Mouse (Mus musculus): ENCODE results near the gene Mpp3. TPM values are rescaled to one million over a fixed set of nuclear protein-coding genes. Genes with fewer than 3 reads are reported as not detected.

Gene Mpp3
- polyA plus RNA-seq, 2 experiments, result 4.9 to 15.7 TPM

GRCm38 (mm10) chr11:102053183-102053582 lies 24.9 kb upstream of the Mpp3 start:
- no peak overlapping the region for H3K9ac ChIP-seq (ENCODE audit: low read depth, low read length, severe bottlenecking)
- TF ChIP-seq POLR2A (IDR thresholded peaks at IDR 0.05; ENCODE audit: borderline replicate concordance, extremely low read depth, insufficient read depth, insufficient read length), result no peak
- ATAC-seq (ENCODE audit: low FRiP score, low read depth), result no peak
- 63% methylated on average over 7 of the region's 7 CpGs for WGBS
- no peaks in the 10 kb centered on the region; the same call in 1 of the 2 replicates for H3K36me3 ChIP-seq (ENCODE audit: control insufficient read depth, insufficient read depth, low read length)
- no peak overlapping the region for H3K27ac ChIP-seq (replicated peaks; ENCODE audit: low read depth, low read length)
- no peak overlapping the region for H3K4me2 ChIP-seq (replicated peaks; ENCODE audit: low read depth, low read length, severe bottlenecking)
- H3K4me3 ChIP-seq (replicated peaks; ENCODE audit: low read length), result no peak overlapping the region
- DNase-seq (ENCODE audit: low spot score), result no peak
- H3K27me3 ChIP-seq (ENCODE audit: control insufficient read depth, insufficient read depth, low read length), result no peaks in the 10 kb centered on the region
- H3K4me1 ChIP-seq (ENCODE audit: control insufficient read depth, insufficient read depth, low read length), result no peaks in the 10 kb centered on the region
- H3K9me3 ChIP-seq (ENCODE audit: control insufficient read depth, low read length), result no peaks in the 10 kb centered on the region

- no peaks in the 10 kb centered on the region for H3K27me3 ChIP-seq (ENCODE audit: control insufficient read depth, insufficient read depth, low read length)
- no peak for ATAC-seq (ENCODE audit: low FRiP score, low read depth)
- H3K9ac ChIP-seq (ENCODE audit: low read depth, low read length, severe bottlenecking), result no peak overlapping the region
- H3K27ac ChIP-seq (replicated peaks; ENCODE audit: low read depth, low read length), result no peak overlapping the region
- no peak overlapping the region for H3K4me3 ChIP-seq (replicated peaks; ENCODE audit: low read length)
- H3K9me3 ChIP-seq (ENCODE audit: control insufficient read depth, low read length), result no peaks in the 10 kb centered on the region
- H3K4me2 ChIP-seq (replicated peaks; ENCODE audit: low read depth, low read length, severe bottlenecking), result no peak overlapping the region
- H3K4me1 ChIP-seq (ENCODE audit: control insufficient read depth, insufficient read depth, low read length), result no peaks in the 10 kb centered on the region
- no peak for TF ChIP-seq POLR2A (IDR thresholded peaks at IDR 0.05; ENCODE audit: borderline replicate concordance, extremely low read depth, insufficient read depth, insufficient read length)
- WGBS, result 78% methylated on average over 12 of the region's 12 CpGs
- H3K36me3 ChIP-seq (ENCODE audit: control insufficient read depth, insufficient read depth, low read length), result no peaks in the 10 kb centered on the region; the same call in 1 of the 2 replicates
- DNase-seq (ENCODE audit: low spot score), result no peak
Measured at GRCm38 (mm10) chr11:102052697-102053096, 24.4 kb upstream of the Mpp3 start.

DNA sequence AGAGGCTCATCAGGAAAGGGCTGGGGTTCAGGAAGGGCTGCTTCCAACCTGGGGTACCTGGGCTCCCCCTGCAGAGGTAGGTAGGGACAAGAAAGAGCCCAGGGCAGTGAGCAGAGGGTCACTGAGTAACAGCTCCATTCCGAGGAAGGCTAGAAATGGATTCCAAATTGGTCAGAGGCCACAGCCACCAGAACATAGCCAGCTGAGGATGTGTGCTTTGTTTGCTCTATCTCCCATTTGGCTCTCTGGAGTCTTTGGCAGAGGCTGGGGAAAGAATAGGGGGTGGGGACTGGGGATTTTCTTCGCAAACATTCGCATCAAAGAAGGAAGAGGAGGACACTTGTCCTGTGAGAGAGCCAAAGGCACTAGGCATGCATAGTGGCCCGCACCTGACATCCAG lies 23.7 kb upstream of the Mpp3 start:
- H3K27ac ChIP-seq (replicated peaks; ENCODE audit: low read depth, low read length), result no peak overlapping the region
- H3K27me3 ChIP-seq (ENCODE audit: control insufficient read depth, insufficient read depth, low read length), result no peaks in the 10 kb centered on the region
- H3K4me3 ChIP-seq (replicated peaks; ENCODE audit: low read length), result no peak overlapping the region
- H3K4me2 ChIP-seq (replicated peaks; ENCODE audit: low read depth, low read length, severe bottlenecking), result no peak overlapping the region
- 62% methylated on average over 4 of the region's 4 CpGs for WGBS
- H3K9ac ChIP-seq (ENCODE audit: low read depth, low read length, severe bottlenecking), result no peak overlapping the region
- ATAC-seq (ENCODE audit: low FRiP score, low read depth) (no peak), DNase-seq (ENCODE audit: low spot score) (no peak)
- no peaks in the 10 kb centered on the region for H3K36me3 ChIP-seq (ENCODE audit: control insufficient read depth, insufficient read depth, low read length)
- H3K4me1 ChIP-seq (ENCODE audit: control insufficient read depth, insufficient read depth, low read length), result no peaks in the 10 kb centered on the region
- TF ChIP-seq POLR2A (IDR thresholded peaks at IDR 0.05; ENCODE audit: borderline replicate concordance, extremely low read depth, insufficient read depth, insufficient read length), result no peak
- H3K9me3 ChIP-seq (ENCODE audit: control insufficient read depth, low read length), result no peaks in the 10 kb centered on the region

- H3K27me3 ChIP-seq (ENCODE audit: control insufficient read depth, insufficient read depth, low read length), result no peaks in the 10 kb centered on the region
Measured at GRCm38 (mm10) chr11:102051541-102051940, 23.3 kb upstream of the Mpp3 start.

DNA sequence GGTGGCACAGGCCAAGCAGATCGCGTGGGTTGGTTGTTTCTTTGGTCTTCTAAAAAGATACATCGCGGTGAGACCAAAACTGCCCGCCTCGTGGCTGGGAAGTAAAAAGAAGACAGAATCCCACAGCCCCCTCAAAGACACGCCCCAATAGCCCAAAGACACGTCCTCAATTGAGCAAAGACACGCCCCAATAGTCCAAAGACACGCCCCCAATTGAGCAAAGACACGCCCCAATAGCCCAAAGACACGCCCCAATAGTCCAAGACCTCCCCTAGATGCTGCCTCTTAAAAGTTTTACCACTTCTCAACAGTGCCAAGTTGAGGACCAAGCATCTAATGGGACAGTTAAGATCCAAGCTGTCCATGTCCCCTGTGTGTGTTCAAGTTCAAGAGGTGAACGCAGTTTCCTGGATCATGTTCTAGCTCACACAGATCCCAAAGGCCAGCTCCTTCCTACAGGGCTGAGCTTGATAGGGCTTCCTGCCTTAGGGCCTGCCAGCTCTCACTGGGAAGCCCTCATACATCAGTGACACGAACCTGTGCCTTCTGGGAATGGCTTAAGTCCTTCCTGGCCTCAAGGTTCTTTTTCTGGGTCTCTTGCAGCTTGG lies 21.7 kb upstream of the Mpp3 start:
- ATAC-seq (ENCODE audit: low FRiP score, low read depth) (no peak), DNase-seq (ENCODE audit: low spot score) (no peak)
- no peak for TF ChIP-seq POLR2A (IDR thresholded peaks at IDR 0.05; ENCODE audit: borderline replicate concordance, extremely low read depth, insufficient read depth, insufficient read length)
- no peaks in the 10 kb centered on the region for H3K27me3 ChIP-seq (ENCODE audit: control insufficient read depth, insufficient read depth, low read length)
- WGBS, result 59% methylated on average over 14 of the region's 14 CpGs
- H3K4me1 ChIP-seq (ENCODE audit: control insufficient read depth, insufficient read depth, low read length), result no peaks in the 10 kb centered on the region
- 0 out of 2 replicates have a peak, but pooled peaks cover 9% of the 10 kb centered on the region for H3K9me3 ChIP-seq (ENCODE audit: control insufficient read depth, low read length)
- H3K27ac ChIP-seq (replicated peaks; ENCODE audit: low read depth, low read length), result no peak overlapping the region
- no peaks in the 10 kb centered on the region for H3K36me3 ChIP-seq (ENCODE audit: control insufficient read depth, insufficient read depth, low read length)
- H3K4me3 ChIP-seq (replicated peaks; ENCODE audit: low read length), result no peak overlapping the region
- H3K4me2 ChIP-seq (replicated peaks; ENCODE audit: low read depth, low read length, severe bottlenecking), result no peak overlapping the region
- H3K9ac ChIP-seq (ENCODE audit: low read depth, low read length, severe bottlenecking), result no peak overlapping the region

More at GRCm38 (mm10) chr11:102051541-102051940, 23.3 kb upstream of the Mpp3 start:
- no peaks in the 10 kb centered on the region for H3K4me1 ChIP-seq (ENCODE audit: control insufficient read depth, insufficient read depth, low read length)
- no peak overlapping the region for H3K27ac ChIP-seq (replicated peaks; ENCODE audit: low read depth, low read length)
- no peak overlapping the region for H3K9ac ChIP-seq (ENCODE audit: low read depth, low read length, severe bottlenecking)
- H3K4me3 ChIP-seq (replicated peaks; ENCODE audit: low read length), result no peak overlapping the region
- DNase-seq (ENCODE audit: low spot score) (no peak), ATAC-seq (ENCODE audit: low FRiP score, low read depth) (no peak)
- no peak for TF ChIP-seq POLR2A (IDR thresholded peaks at IDR 0.05; ENCODE audit: borderline replicate concordance, extremely low read depth, insufficient read depth, insufficient read length)
- no peak overlapping the region for H3K4me2 ChIP-seq (replicated peaks; ENCODE audit: low read depth, low read length, severe bottlenecking)
- H3K9me3 ChIP-seq (ENCODE audit: control insufficient read depth, low read length), result no peaks in the 10 kb centered on the region
- H3K36me3 ChIP-seq (ENCODE audit: control insufficient read depth, insufficient read depth, low read length), result no peaks in the 10 kb centered on the region
- 73% methylated on average over 4 of the region's 4 CpGs for WGBS
